In the genomic region with DNA sequence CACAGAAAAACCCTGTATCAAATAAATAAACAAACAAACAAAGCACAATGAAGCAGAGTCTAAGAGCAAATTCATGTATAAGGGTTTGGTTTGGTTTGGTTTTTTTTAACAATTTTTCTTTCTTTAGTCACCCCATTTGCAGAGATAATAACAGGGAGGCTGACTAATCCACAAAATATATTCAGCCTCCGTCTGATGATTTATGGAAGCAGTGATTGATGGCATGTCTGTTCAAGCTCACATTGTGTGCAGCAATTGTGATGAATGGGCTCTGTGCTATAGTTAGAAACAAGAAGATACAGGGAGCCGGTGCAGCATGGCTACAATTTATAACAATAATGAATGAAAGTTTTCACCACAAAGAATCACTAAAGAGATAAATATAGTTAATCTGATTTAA, we compare ENCODE assay signal across 30 mouse cellular contexts. TPM values are rescaled to one million over a fixed set of nuclear protein-coding genes. Genes with fewer than 3 reads are reported as not detected.
"Had no signal": no experiment of that assay in that cellular context is flagged by ENCODE, and none has a peak within 500 bp of the region (broad histone marks: within the 10 kb centered on the region; RNA-seq: fewer than 3 reads in every experiment).

No protein-coding gene starts in this region.

- H3K4me3 ChIP-seq: kidney, embryonic 15.5 days; left cerebral cortex, adult 2 months; limb, embryonic 12.5 days; limb, embryonic 15.5 days; midbrain, embryonic 12.5 days had no signal

- H3K4me2 ChIP-seq: kidney, embryonic 15.5 days; limb, embryonic 12.5 days; limb, embryonic 15.5 days; liver, embryonic 11.5 days; lung, embryonic 14.5 days; midbrain, embryonic 12.5 days had no signal

- H3K27ac ChIP-seq: kidney, embryonic 15.5 days; left cerebral cortex, adult 2 months; limb, embryonic 12.5 days; limb, embryonic 15.5 days; liver, embryonic 14.5 days; macrophage; midbrain, embryonic 12.5 days; stomach, postnatal 0 days had no signal

- H3K27me3 ChIP-seq: kidney, embryonic 15.5 days; limb, embryonic 12.5 days; limb, embryonic 15.5 days; midbrain, embryonic 12.5 days had no signal

- H3K4me1 ChIP-seq: midbrain, embryonic 12.5 days had no signal

- ATAC-seq: liver, postnatal 0 days; lung, postnatal 0 days; midbrain, embryonic 16.5 days had no signal

- DNase-seq: kidney, postnatal 10 days; kidney, postnatal 36 days; layer of hippocampus, postnatal 36 days; left cerebral cortex, postnatal 4 days; liver, postnatal 0 days; lung, embryonic 14.5 days; right cerebral cortex, adult 18-20 months; right cerebral cortex, postnatal 14 days; right cerebral cortex, postnatal 4 days; thymus, adult 2 months; thymus, postnatal 14 days; thymus, postnatal 4 days had no signal

- H3K9me3 ChIP-seq: kidney, embryonic 15.5 days; limb, embryonic 12.5 days; limb, embryonic 15.5 days; midbrain, embryonic 12.5 days had no signal

- H3K36me3 ChIP-seq: kidney, embryonic 15.5 days; limb, embryonic 12.5 days; limb, embryonic 15.5 days; midbrain, embryonic 12.5 days had no signal

- H3K9ac ChIP-seq: kidney, embryonic 15.5 days; limb, embryonic 12.5 days; limb, embryonic 15.5 days; liver, embryonic 14.5 days; liver, postnatal 0 days; lung, embryonic 14.5 days; midbrain, embryonic 12.5 days had no signal

RNA-seq across cellular contexts. Expression of a gene that starts 29.4 kb away (rescaled TPM):
- total RNA-seq: layer of hippocampus, adult 8-10 months; layer of hippocampus, postnatal 10 days; layer of hippocampus, postnatal 36 days; left cerebral cortex, adult 2 months; left cerebral cortex, postnatal 10 days; left cerebral cortex, postnatal 4 days; megakaryocyte, adult 5-6 weeks had no signal
- polyA plus RNA-seq: limb, embryonic 12.5 days; liver, embryonic 11.5 days; liver, embryonic 14.5 days; lung, embryonic 14.5 days; lung, postnatal 0 days; macrophage; midbrain, embryonic 12.5 days; midbrain, embryonic 16.5 days; neural tube, embryonic 11.5 days; neural tube, embryonic 14.5 days; stomach, embryonic 14.5 days had no signal

RNA-seq across cellular contexts. Expression of a gene that starts 39.1 kb away (rescaled TPM):
- total RNA-seq: layer of hippocampus, adult 8-10 months; layer of hippocampus, postnatal 10 days; layer of hippocampus, postnatal 36 days; left cerebral cortex, adult 2 months; left cerebral cortex, postnatal 10 days; left cerebral cortex, postnatal 4 days; megakaryocyte, adult 5-6 weeks had no signal
- polyA plus RNA-seq: kidney, embryonic 15.5 days; limb, embryonic 12.5 days; limb, embryonic 15.5 days; liver, embryonic 11.5 days; lung, embryonic 14.5 days; lung, postnatal 0 days; macrophage; midbrain, embryonic 12.5 days; midbrain, embryonic 16.5 days; neural tube, embryonic 11.5 days; neural tube, embryonic 14.5 days; stomach, embryonic 14.5 days had no signal
